Mouse (Mus musculus) heart, postnatal 4 days (tissue): ENCODE measurements around the gene Atp5j2. TPM values are rescaled to one million over a fixed set of nuclear protein-coding genes. Genes with fewer than 3 reads are reported as not detected.
A peak's percentile ranks its signal among the peaks of the same experiment; 100 is the strongest.
"Not testable (repeated sequence)": the region's sequence is repeated elsewhere in the genome, so short reads cannot be mapped to it uniquely, and the experiment has no call there.

Experiments
- DNase-seq: peaks from one replicate; pipeline ENCODE4 v3.0.0; 2021
- total RNA-seq, 2 experiments: library from RNA; stranded (reverse); gene quantifications; 2 replicates each; pipeline ENCODE4 v1.2.3; 2021

The Atp5j2 gene
- 100 to 1,000 TPM; 760 to 785 TPM for total RNA-seq

- no peak for DNase-seq
Observed at GRCm38 (mm10) chr5:145191962-145192361, at the start of gene Atp5j2. Gene Atp5j2, minus strand, starts transcription at chr5:145192062.

- DNase-seq, result no peak
Observed at GRCm38 (mm10) chr5:145234636-145235035, 42.8 kb upstream of the Atp5j2 start.

GRCm38 (mm10) chr5:145231893-145232411 is 40.1 kb upstream of the Atp5j2 start:
- no peak for DNase-seq

- peak; percentile 98 for DNase-seq
Observed at GRCm38 (mm10) chr5:145231367-145231871, 39.6 kb upstream of the Atp5j2 start, which contains the start of gene Zfp655. Gene Zfp655, plus strand, starts transcription at chr5:145231715.

- no peak for DNase-seq
Observed at GRCm38 (mm10) chr5:145230641-145231040, 38.8 kb upstream of the Atp5j2 start.

- DNase-seq, result not testable (repeated sequence)
Observed at GRCm38 (mm10) chr5:145229283-145229682, 37.4 kb upstream of the Atp5j2 start.

- DNase-seq, result no peak
Observed at GRCm38 (mm10) chr5:145226453-145226852, 34.6 kb upstream of the Atp5j2 start.

- no peak for DNase-seq
Observed at GRCm38 (mm10) chr5:145223395-145223794, 31.5 kb upstream of the Atp5j2 start.

- no peak for DNase-seq
Observed at GRCm38 (mm10) chr5:145222840-145223239, 31.0 kb upstream of the Atp5j2 start.

- no peak for DNase-seq
Observed at GRCm38 (mm10) chr5:145219981-145220380, 28.1 kb upstream of the Atp5j2 start.

- no peak for DNase-seq
Observed at GRCm38 (mm10) chr5:145218671-145219070, 26.8 kb upstream of the Atp5j2 start.

GRCm38 (mm10) chr5:145218206-145218605 is 26.3 kb upstream of the Atp5j2 start:
- no peak for DNase-seq

- no peak for DNase-seq
Observed at GRCm38 (mm10) chr5:145217746-145218145, 25.9 kb upstream of the Atp5j2 start.

GRCm38 (mm10) chr5:145214679-145215078 is 22.8 kb upstream of the Atp5j2 start:
- no peak for DNase-seq

GRCm38 (mm10) chr5:145213505-145213904 is 21.6 kb upstream of the Atp5j2 start:
- no peak for DNase-seq

- no peak for DNase-seq
Observed at GRCm38 (mm10) chr5:145212216-145212615, 20.4 kb upstream of the Atp5j2 start.

GRCm38 (mm10) chr5:145211340-145211739 is 19.5 kb upstream of the Atp5j2 start:
- no peak for DNase-seq

GRCm38 (mm10) chr5:145208391-145208790 is 16.5 kb upstream of the Atp5j2 start:
- not testable (repeated sequence) for DNase-seq

GRCm38 (mm10) chr5:145207954-145208353 is 16.1 kb upstream of the Atp5j2 start:
- no peak for DNase-seq

- no peak for DNase-seq
Observed at GRCm38 (mm10) chr5:145207385-145207784, 15.5 kb upstream of the Atp5j2 start.

GRCm38 (mm10) chr5:145205041-145205440 is 13.2 kb upstream of the Atp5j2 start:
- DNase-seq, result peak; percentile 28

GRCm38 (mm10) chr5:145203936-145204691 is 12.3 kb upstream of the Atp5j2 start, which contains the start of gene Zkscan5:
Gene Zkscan5, plus strand, starts transcription at chr5:145204562.
- peak; percentile 99 for DNase-seq

- no peak for DNase-seq
Observed at GRCm38 (mm10) chr5:145202446-145202845, 10.6 kb upstream of the Atp5j2 start.
